Mouse (Mus musculus) lung, adult 2 months (tissue): ENCODE data around the gene Sycn.

Experiments used
- CTCF ChIP-seq: fragments of 200-500 bp; IDR thresholded peaks from 2 replicates; pipeline ENCODE4 v1.5.1; 2011; ENCODE audit warnings: mild to moderate bottlenecking, low read length, control low read depth; ENCODE audit not compliant: insufficient read depth
- POLR2A ChIP-seq: fragments of 200-500 bp; IDR thresholded peaks from 2 replicates; pipeline ENCODE4 v1.6.1; 2011; ENCODE audit warnings: low read depth, mild to moderate bottlenecking, control low read depth, low read length, borderline replicate concordance; ENCODE audit errors: extremely low read depth

DNA sequence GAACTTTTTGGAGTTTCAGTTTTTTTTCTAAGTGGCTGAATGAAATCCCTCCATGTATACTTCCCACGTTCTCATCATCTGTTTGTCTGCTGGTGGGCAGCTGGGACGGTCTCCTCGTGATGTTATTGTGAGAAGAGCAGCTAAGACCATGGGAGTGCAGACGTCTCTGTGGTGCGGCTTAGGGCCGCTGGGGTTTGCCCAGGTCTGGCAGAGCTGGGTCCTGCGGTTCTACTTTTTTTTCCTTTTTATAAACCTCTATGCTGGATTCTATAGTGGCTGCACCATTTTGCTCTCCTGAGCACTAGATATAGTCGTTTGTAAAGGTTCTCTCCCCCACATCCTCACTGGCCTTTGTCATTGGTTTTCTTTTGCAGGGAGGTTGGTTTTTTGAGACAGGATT lies 29.2 kb upstream of the Sycn start:
- no peak for TF ChIP-seq POLR2A
- TF ChIP-seq CTCF, result no peak
